Mouse (Mus musculus) olfactory bulb, adult 2 months (tissue): ENCODE data around the gene Cfap206.
A peak's percentile ranks its signal among the peaks of the same experiment; 100 is the strongest.

Experiments used
- CTCF ChIP-seq: fragments of 200-500 bp; IDR thresholded peaks from 2 replicates; pipeline ENCODE4 v1.5.1; 2012; ENCODE audit warnings: low read depth, mild to moderate bottlenecking, low read length, moderate library complexity; ENCODE audit not compliant: insufficient read depth
- POLR2A ChIP-seq: fragments of 200-500 bp; IDR thresholded peaks from 2 replicates; pipeline ENCODE4 v1.6.1; 2012; ENCODE audit warnings: mild to moderate bottlenecking, low read depth, low read length, moderate library complexity; ENCODE audit not compliant: insufficient read depth

- TF ChIP-seq CTCF (peak; percentile 84), POLR2A (peak; percentile 87)
Observed at GRCm38 (mm10) chr4:34777677-34778527, 47.9 kb upstream of the Cfap206 start, which contains the start of gene Smim8.
